Mouse (Mus musculus) limb, embryonic 15.5 days (tissue): ENCODE measurements around the gene Kdm4a. TPM values are rescaled to one million over a fixed set of nuclear protein-coding genes. Genes with fewer than 3 reads are reported as not detected.

Experiments
- microRNA-seq: library from miRNA; unstranded; fragments of <30 nt; microRNA quantifications from one replicate; pipeline ENCODE4, GENCODE M21; 2016
- polyA plus RNA-seq: library from polyadenylated mRNA; unstranded; fragments of >200 nt; fragmentation: Nextera tagmentation; extraction: Ambion mirVana; gene quantifications from 2 replicates; pipeline ENCODE4 v1.2.1, GENCODE M21; 2015

Kdm4a gene
- polyA plus RNA-seq, 1 experiment from 2014 or later: 35.0 TPM

Small RNA genes lying within 50 kb of the gene (microRNA-seq; reads per million reads assigned to microRNA genes)
- 2.3 reads per million, percentile 4 among the genes with 10 or more reads in this experiment for gene Mir7226

Other genes with a start within 250 kb of the Kdm4a start
- gene St3gal3, start 45.1 kb downstream of the Kdm4a start, polyA plus RNA-seq: 6.3 and 9.6 TPM in 2 replicates
- 66.4 and 82.7 TPM in 2 replicates for gene Ptprf, start 111.4 kb upstream of the Kdm4a start, polyA plus RNA-seq
- gene Szt2, start 229.2 kb upstream of the Kdm4a start, polyA plus RNA-seq: 5.6 and 7.9 TPM in 2 replicates
- gene Med8, start 229.3 kb upstream of the Kdm4a start, polyA plus RNA-seq: 103 and 106 TPM in 2 replicates
- gene Elovl1, start 248.1 kb upstream of the Kdm4a start, polyA plus RNA-seq: 273 and 305 TPM in 2 replicates